Mouse (Mus musculus): ENCODE results near the gene C1ql1. TPM values are rescaled to one million over a fixed set of nuclear protein-coding genes. Genes with fewer than 3 reads are reported as not detected.

Gene C1ql1
- total RNA-seq, 2 experiments from 2014 or later: 0.19 to 0.20 TPM

DNA sequence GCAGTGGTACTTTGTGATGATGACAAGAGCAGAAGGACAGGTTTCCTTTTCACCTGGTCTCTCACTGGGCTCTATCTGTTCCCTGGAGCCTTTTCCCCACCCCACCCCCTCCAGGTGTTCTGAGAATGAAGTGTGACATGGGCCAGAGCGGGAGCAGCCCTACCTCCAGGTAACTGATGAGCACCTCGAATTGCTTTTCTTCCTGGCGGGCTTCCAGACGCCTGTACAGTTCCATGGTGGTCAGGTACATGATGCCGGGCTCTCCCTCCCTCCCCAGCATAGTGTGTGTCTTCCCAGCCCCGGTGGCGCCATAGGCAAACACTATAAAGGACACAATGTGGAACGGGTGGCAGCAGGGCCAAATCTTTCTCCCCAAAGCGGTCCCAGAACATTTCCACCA, 31.1 kb downstream of the C1ql1 start:
- DNase-seq: no peak
- intact Hi-C loops (cut with DNase I): no loop called here

GRCm38 (mm10) chr11:102911376-102911775, 35.1 kb downstream of the C1ql1 start:
- intact Hi-C loops (cut with DNase I): no loop called here
- no peak for DNase-seq

- no peak for DNase-seq
- intact Hi-C loops (cut with DNase I): loop anchor here (10.0 kb wide), 1 partner anchor 251 kb away; no protein-coding TSS in a partner anchor
Measured at GRCm38 (mm10) chr11:102903654-102904053, 42.8 kb downstream of the C1ql1 start.

DNA sequence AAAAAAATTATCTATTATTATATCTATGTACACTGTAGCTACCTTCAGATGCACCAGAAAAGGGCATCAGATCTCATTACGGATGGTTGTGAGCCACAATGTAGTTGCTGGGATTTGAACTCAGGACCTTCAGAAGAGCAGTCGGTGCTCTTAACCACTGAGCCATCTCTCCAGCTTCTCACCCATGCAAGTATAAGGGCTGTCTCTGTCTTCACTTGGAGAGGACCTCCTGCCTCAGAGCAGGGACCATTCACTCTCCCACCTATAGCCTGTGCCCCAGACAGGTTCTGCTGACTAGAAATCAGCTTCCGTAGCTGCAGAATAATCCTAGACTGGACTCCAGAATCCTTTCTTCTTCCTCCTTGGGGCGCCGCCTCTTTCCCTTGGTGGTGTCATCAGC, 44.4 kb downstream of the C1ql1 start:
- DNase-seq: no peak
- intact Hi-C loops (cut with DNase I): loop anchor here (10.0 kb wide), 1 partner anchor 253 kb away; no protein-coding TSS in a partner anchor

- DNase-seq: no peak
- intact Hi-C loops (cut with DNase I): loop anchor here (2.0 to 10.0 kb wide), 2 partner anchors 152 to 254 kb away; no protein-coding TSS in a partner anchor
Measured at GRCm38 (mm10) chr11:102901199-102901598, 45.3 kb downstream of the C1ql1 start.

- intact Hi-C loops (cut with DNase I): loop anchor here (1.0 to 10.0 kb wide), 3 partner anchors 93 to 254 kb away; no protein-coding TSS in a partner anchor
- peak; percentile 83 to 91 for DNase-seq
Measured at GRCm38 (mm10) chr11:102900763-102901162, 45.7 kb downstream of the C1ql1 start, which contains the start of gene Gfap. Gene Gfap, minus strand, starts transcription at chr11:102900912.

DNA sequence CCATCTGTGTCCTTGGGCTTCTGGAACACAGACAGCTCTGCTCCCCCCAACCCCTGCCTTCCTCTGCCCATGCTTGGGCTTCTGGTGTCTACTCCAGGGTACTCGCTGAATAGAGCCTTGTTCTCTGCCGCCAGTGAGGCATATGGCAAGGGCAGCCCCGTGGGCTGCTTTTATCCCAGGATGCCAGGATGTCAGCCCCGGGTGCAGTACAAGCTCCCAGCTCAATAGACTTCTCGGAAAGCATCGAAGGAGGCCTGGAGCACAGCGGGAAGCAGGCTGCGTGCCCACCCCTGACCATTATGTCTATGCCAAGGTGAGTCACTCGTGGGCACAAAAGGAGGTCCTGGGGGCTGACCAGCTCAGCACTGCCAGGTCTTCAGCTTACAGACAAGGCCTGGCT, 48.1 kb downstream of the C1ql1 start:
- no peak for DNase-seq
- intact Hi-C loops (cut with DNase I): no loop called here

DNA sequence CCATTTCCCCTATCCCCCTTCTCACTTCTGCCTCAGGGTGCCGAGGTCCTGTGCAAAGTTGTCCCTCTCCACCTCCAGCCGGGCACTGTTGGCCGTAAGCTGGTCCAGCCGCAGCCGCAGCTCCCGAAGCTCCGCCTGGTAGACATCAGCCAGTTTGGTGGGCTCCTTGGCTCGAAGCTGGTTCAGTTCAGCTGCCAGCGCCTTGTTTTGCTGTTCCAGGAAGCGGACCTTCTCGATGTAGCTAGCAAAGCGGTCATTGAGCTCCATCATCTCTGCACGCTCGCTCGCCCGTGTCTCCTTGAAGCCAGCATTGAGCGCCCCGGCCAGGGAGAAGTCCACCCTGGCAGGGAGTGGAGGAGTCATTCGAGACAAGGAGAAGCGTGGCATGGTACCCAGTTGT, 49.8 kb downstream of the C1ql1 start:
- intact Hi-C loops (cut with DNase I): no loop called here
- DNase-seq: no peak

GRCm38 (mm10) chr11:102895779-102896178, 50.7 kb downstream of the C1ql1 start:
- DNase-seq: no peak
- intact Hi-C loops (cut with DNase I): no loop called here

GRCm38 (mm10) chr11:102894716-102895115, 51.8 kb downstream of the C1ql1 start:
- intact Hi-C loops (cut with DNase I): no loop called here
- DNase-seq: no peak

GRCm38 (mm10) chr11:102893015-102893651, 53.4 kb downstream of the C1ql1 start:
- peak; percentile 48 to 58 for DNase-seq
- intact Hi-C loops (cut with DNase I): no loop called here

DNA sequence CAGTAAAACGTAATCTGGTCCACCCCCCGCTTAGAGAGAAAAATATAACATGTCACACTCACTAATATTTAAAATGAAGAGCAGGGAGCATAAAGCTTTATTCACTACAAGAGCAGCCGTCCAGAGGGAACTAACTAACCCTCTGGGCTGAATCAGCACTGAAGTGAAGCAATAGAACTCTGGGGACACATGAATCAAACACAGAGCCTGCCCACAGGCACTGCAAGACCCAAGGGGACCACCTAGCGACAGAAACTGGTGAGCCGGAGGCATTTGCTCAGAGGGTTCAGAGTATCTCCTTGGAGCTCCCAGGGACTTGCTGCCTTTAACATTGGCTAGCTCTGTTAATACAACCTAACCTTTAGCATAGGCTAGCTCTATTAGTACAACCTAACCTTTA, 56.4 kb downstream of the C1ql1 start:
- intact Hi-C loops (cut with DNase I): no loop called here
- DNase-seq: no peak

Other genes with a start within 250 kb of the C1ql1 start
- 10 to 100 TPM; 16.0 to 18.5 TPM for gene Ccdc43, start 248.9 kb downstream of the C1ql1 start, total RNA-seq (2021)
- gene Adam11, start 185.2 kb downstream of the C1ql1 start, total RNA-seq (2021): 1 to 10 TPM; 4.0 to 4.4 TPM
- gene Gjc1, start 127.0 kb downstream of the C1ql1 start, total RNA-seq (2021): 10 to 100 TPM; 37.7 to 42.6 TPM
- 10 to 100 TPM; 20.4 to 25.4 TPM for gene Higd1b, start 110.8 kb downstream of the C1ql1 start, total RNA-seq (2021)
- 10 to 100 TPM; 39.2 to 40.5 TPM for gene Eftud2, start 65.7 kb downstream of the C1ql1 start, total RNA-seq (2021)
- under 1 TPM; 0.14 to 0.22 TPM for gene Ccdc103, start 65.5 kb downstream of the C1ql1 start, total RNA-seq (2021)
- not detected for gene Fam187a, start 61.5 kb downstream of the C1ql1 start, total RNA-seq (2021)
- gene Gfap, start 45.8 kb downstream of the C1ql1 start, total RNA-seq (2021): under 1 TPM; 0.15 to 0.36 TPM
- gene Kif18b, start 21.6 kb downstream of the C1ql1 start, total RNA-seq (2021): 1 to 10 TPM; 2.1 to 3.3 TPM
- 10 to 100 TPM; 61.0 to 62.1 TPM for gene Nmt1, start 81.5 kb upstream of the C1ql1 start, total RNA-seq (2021)
- gene Dcakd, start 81.6 kb upstream of the C1ql1 start, total RNA-seq (2021): 10 to 100 TPM; 68.5 to 71.1 TPM
- 10 to 100 TPM; 19.4 to 20.9 TPM for gene Plcd3, start 155.0 kb upstream of the C1ql1 start, total RNA-seq (2021)
- 10 to 100 TPM; 30.5 to 34.5 TPM for gene Acbd4, start 155.0 kb upstream of the C1ql1 start, total RNA-seq (2021)
- gene Hexim1, start 169.5 kb upstream of the C1ql1 start, total RNA-seq (2021): 10 to 100 TPM; 18.5 to 20.4 TPM
- 1 to 10 TPM; 1.8 to 3.3 TPM for gene Hexim2, start 185.7 kb upstream of the C1ql1 start, total RNA-seq (2021)
- gene Fmnl1, start 224.4 kb upstream of the C1ql1 start, total RNA-seq (2021): 10 to 100 TPM; 16.8 to 21.6 TPM

All from heart, postnatal 14 days (tissue).